Mouse (Mus musculus): Measurements from ENCODE around the gene Cblb.

The Cblb gene

GRCm38 (mm10) chr16:52077901-52078300 is 46.9 kb downstream of the Cblb start:
- no peak for DNase-seq

- no peak for DNase-seq
Observed at GRCm38 (mm10) chr16:52078758-52079474, 47.9 kb downstream of the Cblb start.

GRCm38 (mm10) chr16:52079475-52079823 is 48.4 kb downstream of the Cblb start:
- DNase-seq, result no peak

- no peak for DNase-seq
Observed at GRCm38 (mm10) chr16:52080619-52081395, 49.8 kb downstream of the Cblb start.

GRCm38 (mm10) chr16:52081756-52082155 is 50.7 kb downstream of the Cblb start:
- DNase-seq, result peak in 1 of 2 experiments; percentile 13

GRCm38 (mm10) chr16:52086793-52087450 is 55.9 kb downstream of the Cblb start:
- DNase-seq, result peak in 1 of 2 experiments; percentile 21

GRCm38 (mm10) chr16:52089354-52089753 is 58.3 kb downstream of the Cblb start:
- no peak for DNase-seq

- no peak for DNase-seq
Observed at GRCm38 (mm10) chr16:52090899-52091298, 59.9 kb downstream of the Cblb start.

- DNase-seq, result no peak
Observed at GRCm38 (mm10) chr16:52093325-52094253, 62.6 kb downstream of the Cblb start.

GRCm38 (mm10) chr16:52094735-52095459 is 63.9 kb downstream of the Cblb start:
- DNase-seq, result no peak

- DNase-seq, result no peak
Observed at GRCm38 (mm10) chr16:52095643-52096042, 64.6 kb downstream of the Cblb start.

- no peak for DNase-seq
Observed at GRCm38 (mm10) chr16:52100466-52100865, 69.4 kb downstream of the Cblb start.

- no peak for DNase-seq
Observed at GRCm38 (mm10) chr16:52104608-52105007, 73.6 kb downstream of the Cblb start.

GRCm38 (mm10) chr16:52107836-52108235 is 76.8 kb downstream of the Cblb start:
- DNase-seq, result no peak

- no peak for DNase-seq
Observed at GRCm38 (mm10) chr16:52114473-52114872, 83.4 kb downstream of the Cblb start.

- no peak for DNase-seq
Observed at GRCm38 (mm10) chr16:52119003-52119402, 88.0 kb downstream of the Cblb start.

- no peak for DNase-seq
Observed at GRCm38 (mm10) chr16:52124974-52125373, 93.9 kb downstream of the Cblb start.

- no peak for DNase-seq
Observed at GRCm38 (mm10) chr16:52125896-52126295, 94.9 kb downstream of the Cblb start.

GRCm38 (mm10) chr16:52129357-52129905 is 98.4 kb downstream of the Cblb start:
- DNase-seq, result no peak

- peak in 1 of 2 experiments; percentile 13 for DNase-seq
Observed at GRCm38 (mm10) chr16:52132808-52133490, 101.9 kb downstream of the Cblb start.

Measured in thymus, postnatal 36 days (tissue).